Mouse (Mus musculus) midbrain, postnatal 0 days (tissue): ENCODE data around the gene Cs. TPM values are rescaled to one million over a fixed set of nuclear protein-coding genes. Genes with fewer than 3 reads are reported as not detected.

ENCODE experiments used
- ATAC-seq: fragments of 200-750 bp; cut with Nextera tagmentation; 2 replicates; pipeline ENCODE4 v1.8.0; 2017; ENCODE audit warnings: moderate number of reproducible peaks, mild to moderate bottlenecking, moderate TSS enrichment, moderate library complexity; ENCODE audit not compliant: low FRiP score
- DNase-seq: peaks from one replicate; pipeline ENCODE4 v3.0.0-alpha.2; 2015; ENCODE audit warnings: low spot score
- H3K27ac ChIP-seq: fragments of 300-500 bp; sonication (generic); 2 replicates; pipeline ENCODE4 v1.5.1; 2014; ENCODE audit warnings: low read depth, mild to moderate bottlenecking, low read length, mixed read lengths
- H3K27me3 ChIP-seq: fragments of 300-500 bp; sonication (generic); 2 replicates; pipeline ENCODE4 v1.6.1; 2014; ENCODE audit warnings: low read length, control low read depth, mixed read lengths; ENCODE audit not compliant: insufficient read depth
- H3K36me3 ChIP-seq: fragments of 300-500 bp; sonication (generic); 2 replicates; pipeline ENCODE4 v1.6.1; 2014; ENCODE audit warnings: low read length, control low read depth, mixed read lengths; ENCODE audit not compliant: insufficient read depth
- H3K4me1 ChIP-seq: fragments of 300-500 bp; sonication (generic); 2 replicates; pipeline ENCODE4 v1.6.1; 2014; ENCODE audit warnings: mild to moderate bottlenecking, control low read depth, antibody characterized with exemption, low read length, mixed read lengths; ENCODE audit not compliant: insufficient read depth
- H3K4me2 ChIP-seq: fragments of 300-500 bp; sonication (generic); 2 replicates; pipeline ENCODE4 v1.6.1; 2014; ENCODE audit warnings: low read depth, mild to moderate bottlenecking, low read length, mixed read lengths; ENCODE audit not compliant: poor library complexity, severe bottlenecking
- H3K4me3 ChIP-seq: fragments of 300-500 bp; sonication (generic); 2 replicates; pipeline ENCODE4 v1.5.1; 2014; ENCODE audit warnings: low read depth, mild to moderate bottlenecking, low read length, moderate library complexity
- H3K9ac ChIP-seq: fragments of 300-500 bp; sonication (generic); replicated peaks from 2 replicates; pipeline ENCODE4 v1.6.1; 2014; ENCODE audit warnings: mild to moderate bottlenecking, low read length, moderate library complexity, mixed read lengths; ENCODE audit not compliant: poor library complexity, severe bottlenecking
- H3K9me3 ChIP-seq: fragments of 300-500 bp; sonication (generic); 2 replicates; pipeline ENCODE4 v1.6.1; 2016; ENCODE audit warnings: low read length, control low read depth
- CTCF ChIP-seq: IDR thresholded peaks from 2 replicates; pipeline ENCODE4 v1.5.1; 2016; ENCODE audit warnings: antibody characterized with exemption, mild to moderate bottlenecking
- WGBS: fragments of 180-500 bp; shearing (Covaris S2); extraction: QIAGEN DNeasy Blood & Tissue Kit; methylation state at CpG from one replicate; pipeline ENCODE4 v1.1.7; 2014; 5-methylcytosine and 5-hydroxymethylcytosine counted together
- polyA plus RNA-seq: library from polyadenylated mRNA; unstranded; fragments of >200 nt; fragmentation: Nextera tagmentation; extraction: Ambion mirVana; gene quantifications from 2 replicates; pipeline ENCODE4 v1.2.1, GENCODE M21; 2015
- total RNA-seq: library from RNA; depleted of rRNA; stranded (reverse); fragments of >200 nt; gene quantifications from 2 replicates; pipeline ENCODE4 v1.2.3, GENCODE M21; 2014

Cs gene
- total and polyA plus RNA-seq, 2 experiments from 2014 or later = 255 to 309 TPM

GRCm38 (mm10) chr10:128390366-128390765, 52.8 kb downstream of the Cs start:
- Histone ChIP-seq H3K4me1 (no peaks in the 10 kb centered on the region), H3K4me2 (no peak overlapping the region), H3K4me3 (no peak overlapping the region), H3K9me3 (no peaks in the 10 kb centered on the region), H3K9ac (no peak overlapping the region), H3K27ac (no peak overlapping the region), H3K36me3 (peaks cover 85% of the 10 kb centered on the region), H3K27me3 (no peaks in the 10 kb centered on the region)
- ATAC-seq = no peak
- no peak for TF ChIP-seq CTCF
- WGBS = 88% methylated on average over 12 of the region's 12 CpGs
- DNase-seq = no peak

GRCm38 (mm10) chr10:128391850-128392249, 54.3 kb downstream of the Cs start:
- WGBS = 79% methylated on average over 6 of the region's 6 CpGs

GRCm38 (mm10) chr10:128396017-128396673, 58.6 kb downstream of the Cs start:
- H3K9ac ChIP-seq = no peak overlapping the region
- peaks cover 35% of the 10 kb centered on the region for H3K36me3 ChIP-seq
- 67% methylated on average over 11 of the region's 11 CpGs for WGBS
- no peak overlapping the region for H3K4me2 ChIP-seq
- TF ChIP-seq CTCF = no peak
- no peak overlapping the region for H3K27ac ChIP-seq
- H3K9me3 ChIP-seq = no peaks in the 10 kb centered on the region
- DNase-seq (no peak), ATAC-seq (no peak)
- H3K4me3 ChIP-seq = no peak overlapping the region
- no peaks in the 10 kb centered on the region for H3K27me3 ChIP-seq
- no peaks in the 10 kb centered on the region for H3K4me1 ChIP-seq

More at GRCm38 (mm10) chr10:128391850-128392249, 54.3 kb downstream of the Cs start:
- DNase-seq (no peak), ATAC-seq (no peak)
- Histone ChIP-seq H3K4me2 (no peak overlapping the region), H3K36me3 (peaks cover 77% of the 10 kb centered on the region), H3K27me3 (no peaks in the 10 kb centered on the region), H3K4me3 (no peak overlapping the region), H3K9ac (no peak overlapping the region), H3K4me1 (no peaks in the 10 kb centered on the region), H3K27ac (no peak overlapping the region), H3K9me3 (no peaks in the 10 kb centered on the region)
- no peak for TF ChIP-seq CTCF

- H3K27ac ChIP-seq = no peak overlapping the region
- DNase-seq (no peak), ATAC-seq (no peak)
- WGBS = 69% methylated on average over 10 of the region's 10 CpGs
- no peaks in the 10 kb centered on the region for H3K4me1 ChIP-seq
- no peak for TF ChIP-seq CTCF
- H3K9ac ChIP-seq = no peak overlapping the region
- H3K4me2 ChIP-seq = no peak overlapping the region
- H3K36me3 ChIP-seq = peaks cover 29% of the 10 kb centered on the region
- H3K4me3 ChIP-seq = no peak overlapping the region
- H3K9me3 ChIP-seq = no peaks in the 10 kb centered on the region
- H3K27me3 ChIP-seq = no peaks in the 10 kb centered on the region
These were observed 59.3 kb downstream of the Cs start for GRCm38 (mm10) chr10:128396716-128397264.

GRCm38 (mm10) chr10:128397466-128397865, 59.9 kb downstream of the Cs start:
- no peak for TF ChIP-seq CTCF
- Histone ChIP-seq H3K36me3 (peaks cover 22% of the 10 kb centered on the region), H3K9ac (0 out of 2 replicates have a peak overlapping the region, but pooled peaks have one; percentile 19), H3K9me3 (no peaks in the 10 kb centered on the region), H3K4me3 (no peak overlapping the region), H3K27me3 (no peaks in the 10 kb centered on the region), H3K4me2 (no peak overlapping the region), H3K27ac (no peak overlapping the region), H3K4me1 (no peaks in the 10 kb centered on the region)
- peak; percentile 21 for ATAC-seq
- peak; percentile 34 for DNase-seq
- 46% methylated on average over 7 of the region's 7 CpGs for WGBS

GRCm38 (mm10) chr10:128400338-128400737, 62.8 kb downstream of the Cs start:
- H3K9me3 ChIP-seq = no peaks in the 10 kb centered on the region
- WGBS = 31% methylated on average over 5 of the region's 5 CpGs
- no peak overlapping the region for H3K27ac ChIP-seq
- no peak for DNase-seq
- no peaks in the 10 kb centered on the region for H3K4me1 ChIP-seq
- H3K36me3 ChIP-seq = peaks cover 6% of the 10 kb centered on the region; the same call in 1 of the 2 replicates
- H3K9ac ChIP-seq = no peak overlapping the region
- H3K27me3 ChIP-seq = no peaks in the 10 kb centered on the region
- no peak for TF ChIP-seq CTCF
- no peak for ATAC-seq
- H3K4me2 ChIP-seq = no peak overlapping the region
- no peak overlapping the region for H3K4me3 ChIP-seq
